Mouse (Mus musculus) c-Kit-positive CD71-negative TER-119-negative erythroid progenitor cells, embryonic 14.5 days (primary cell): ENCODE measurements around the gene Hyal2.

Experiments used
- DNase-seq: peaks from one replicate; pipeline ENCODE4 v3.0.0-alpha.2; 2013; ENCODE audit warnings: low read depth

Hyal2 gene

GRCm38 (mm10) chr9:107567702-107568319 lies at the start of gene Hyal2:
TSS of gene Hyal2 (plus strand) at chr9:107567945.
- DNase-seq, result no peak

GRCm38 (mm10) chr9:107520331-107520730 lies 47.4 kb upstream of the Hyal2 start:
- no peak for DNase-seq

- no peak for DNase-seq
Observed at GRCm38 (mm10) chr9:107521190-107521589, 46.6 kb upstream of the Hyal2 start.

GRCm38 (mm10) chr9:107521711-107522399 lies 45.9 kb upstream of the Hyal2 start:
- no peak for DNase-seq

- no peak for DNase-seq
Observed at GRCm38 (mm10) chr9:107522400-107522711, 45.4 kb upstream of the Hyal2 start.

GRCm38 (mm10) chr9:107526198-107527026 lies 41.3 kb upstream of the Hyal2 start:
- DNase-seq, result peak; percentile 56

- peak; percentile 86 for DNase-seq
Observed at GRCm38 (mm10) chr9:107533791-107534407, 33.8 kb upstream of the Hyal2 start, which contains the start of gene Tmem115. TSS of gene Tmem115 (plus strand) at chr9:107533945.

- DNase-seq, result no peak
Observed at GRCm38 (mm10) chr9:107534408-107535202, 33.1 kb upstream of the Hyal2 start.

GRCm38 (mm10) chr9:107538231-107538630 lies 29.5 kb upstream of the Hyal2 start:
- no peak for DNase-seq

- no peak for DNase-seq
Observed at GRCm38 (mm10) chr9:107538711-107539110, 29.0 kb upstream of the Hyal2 start.

GRCm38 (mm10) chr9:107539940-107540339 lies 27.8 kb upstream of the Hyal2 start:
- no peak for DNase-seq

GRCm38 (mm10) chr9:107540420-107540819 lies 27.3 kb upstream of the Hyal2 start:
- DNase-seq, result no peak

GRCm38 (mm10) chr9:107541005-107541404 lies 26.7 kb upstream of the Hyal2 start:
- DNase-seq, result no peak

- DNase-seq, result peak; percentile 92
Observed at GRCm38 (mm10) chr9:107541474-107542351, 26.0 kb upstream of the Hyal2 start, which contains the start of the genes Cyb561d2 and Nprl2. TSS of gene Cyb561d2 (minus strand) at chr9:107542193. TSS of gene Nprl2 (plus strand) at chr9:107542226.

GRCm38 (mm10) chr9:107542352-107542686 lies 25.4 kb upstream of the Hyal2 start:
- DNase-seq, result no peak

GRCm38 (mm10) chr9:107542721-107543120 lies 25.0 kb upstream of the Hyal2 start:
- DNase-seq, result no peak

GRCm38 (mm10) chr9:107543299-107543698 lies 24.4 kb upstream of the Hyal2 start:
- no peak for DNase-seq

GRCm38 (mm10) chr9:107544196-107544700 lies 23.5 kb upstream of the Hyal2 start:
- no peak for DNase-seq

GRCm38 (mm10) chr9:107544729-107545128 lies 23.0 kb upstream of the Hyal2 start:
- no peak for DNase-seq

GRCm38 (mm10) chr9:107545199-107545598 lies 22.5 kb upstream of the Hyal2 start:
- no peak for DNase-seq
